In genomic region chr10:102451756-102452155, GRCm38 (mm10) we compare ENCODE assay signal across 9 mouse cellular contexts. TPM values are rescaled to one million over a fixed set of nuclear protein-coding genes. Genes with fewer than 3 reads are reported as not detected.
DNase-seq lines count a peak whose midpoint lies in the region; ATAC-seq and TF ChIP-seq lines count a peak whose summit lies in the region.
"Had no signal": no experiment of that assay in that cellular context is flagged by ENCODE, and none has a peak within 500 bp of the region (broad histone marks: within the 10 kb centered on the region; RNA-seq: fewer than 3 reads in every experiment).

No protein-coding gene starts in this region.

- H3K4me3 ChIP-seq in heart, embryonic 12.5 days, result no peak overlapping the region
- no peak overlapping the region for H3K4me3 ChIP-seq in bone marrow macrophage, adult 2 months (ENCODE audit: insufficient read depth, low read length)
- no peak overlapping the region for H3K4me3 ChIP-seq in kidney, embryonic 16.5 days (ENCODE audit: low read length)
- H3K4me3 ChIP-seq in testis, adult 2 months (ENCODE audit: control insufficient read depth, low read depth, low read length), result no peak overlapping the region
- H3K4me3 ChIP-seq: liver, embryonic 13.5 days had no signal

- DNase-seq in heart, adult 11 months, result peak; percentile 10
- peak; percentile 43 for DNase-seq in CD4-positive, CD25-positive, alpha-beta regulatory T cell, adult 2 months (ENCODE audit: low read depth, low spot score)
- DNase-seq in forelimb bud, embryonic 11.5 days (ENCODE audit: low read depth, low spot score), result peak; percentile 64
- peak; percentile 41 for DNase-seq in lung, postnatal 36 days
- DNase-seq: liver, embryonic 13.5 days had no signal

- no peak for TF ChIP-seq POLR2A in bone marrow macrophage, adult 2 months (IDR thresholded peaks at IDR 0.05; ENCODE audit: borderline replicate concordance, low read depth, low read length)
- no peak for TF ChIP-seq POLR2A in testis, adult 2 months (IDR thresholded peaks at IDR 0.05; ENCODE audit: control insufficient read depth, low read depth, low read length)

- H3K9me3 ChIP-seq in heart, embryonic 12.5 days (replicated peaks), result 0 out of 2 replicates have a peak, but pooled peaks cover 2% of the 10 kb centered on the region
- H3K9me3 ChIP-seq in kidney, embryonic 16.5 days (ENCODE audit: low read length), result no peaks in the 10 kb centered on the region
- H3K9me3 ChIP-seq: liver, embryonic 13.5 days had no signal

- no peaks in the 10 kb centered on the region for H3K36me3 ChIP-seq in heart, embryonic 12.5 days
- no peaks in the 10 kb centered on the region for H3K36me3 ChIP-seq in kidney, embryonic 16.5 days (ENCODE audit: insufficient read depth, low read length)
- H3K36me3 ChIP-seq in testis, adult 2 months (ENCODE audit: control insufficient read depth, insufficient read depth, low read length), result no peaks in the 10 kb centered on the region
- H3K36me3 ChIP-seq: liver, embryonic 13.5 days had no signal

- no peaks in the 10 kb centered on the region for H3K4me1 ChIP-seq in heart, embryonic 12.5 days (replicated peaks)
- no peaks in the 10 kb centered on the region for H3K4me1 ChIP-seq in bone marrow macrophage, adult 2 months (ENCODE audit: control insufficient read depth, insufficient read depth, low read length)
- H3K4me1 ChIP-seq in kidney, embryonic 16.5 days (ENCODE audit: insufficient read depth, low read length), result no peaks in the 10 kb centered on the region
- H3K4me1 ChIP-seq in testis, adult 2 months (ENCODE audit: control insufficient read depth, insufficient read depth, low read length), result no peaks in the 10 kb centered on the region
- H3K4me1 ChIP-seq: liver, embryonic 13.5 days had no signal

- WGBS in heart, embryonic 12.5 days, result 13% methylated on average over 7 of the region's 7 CpGs
- 10% methylated on average over 7 of the region's 7 CpGs for WGBS in kidney, embryonic 16.5 days

- H3K27me3 ChIP-seq in heart, embryonic 12.5 days (replicated peaks), result no peaks in the 10 kb centered on the region
- H3K27me3 ChIP-seq in kidney, embryonic 16.5 days (ENCODE audit: insufficient read depth, low read length), result no peaks in the 10 kb centered on the region
- no peaks in the 10 kb centered on the region for H3K27me3 ChIP-seq in testis, adult 2 months (ENCODE audit: control insufficient read depth, insufficient read depth, low read length)
- H3K27me3 ChIP-seq: liver, embryonic 13.5 days had no signal

- ATAC-seq in heart, embryonic 12.5 days (ENCODE audit: insufficient number of reproducible peaks, low FRiP score), result no peak
- peak; percentile 76 for ATAC-seq in kidney, embryonic 16.5 days (ENCODE audit: low FRiP score, low TSS enrichment)

- H3K9ac ChIP-seq in heart, embryonic 12.5 days, result no peak overlapping the region
- H3K9ac ChIP-seq in kidney, embryonic 16.5 days (replicated peaks; ENCODE audit: low read length), result no peak overlapping the region
- H3K9ac ChIP-seq: liver, embryonic 13.5 days had no signal

- peak; percentile 65 for TF ChIP-seq CTCF in bone marrow macrophage, adult 2 months (IDR thresholded peaks at IDR 0.05; ENCODE audit: low read depth, low read length)
- peak; percentile 59; the same call in 1 of the 2 replicates for TF ChIP-seq CTCF in testis, adult 2 months (IDR thresholded peaks at IDR 0.05; ENCODE audit: control insufficient read depth, insufficient read depth, insufficient replicate concordance, low read depth, low read length)

- no peak overlapping the region for H3K4me2 ChIP-seq in heart, embryonic 12.5 days
- no peak overlapping the region for H3K4me2 ChIP-seq in kidney, embryonic 16.5 days (replicated peaks; ENCODE audit: low read depth, low read length)
- H3K4me2 ChIP-seq: liver, embryonic 13.5 days had no signal

- H3K27ac ChIP-seq in heart, embryonic 12.5 days (ENCODE audit: poor library complexity, severe bottlenecking), result no peak overlapping the region
- no peak overlapping the region for H3K27ac ChIP-seq in bone marrow macrophage, adult 2 months (ENCODE audit: insufficient read depth, low read depth, low read length)
- no peak overlapping the region for H3K27ac ChIP-seq in kidney, embryonic 16.5 days (ENCODE audit: low read length)
- no peak overlapping the region for H3K27ac ChIP-seq in testis, adult 2 months (ENCODE audit: control insufficient read depth, insufficient read depth, low read depth, low read length)
- H3K27ac ChIP-seq: liver, embryonic 13.5 days had no signal

RNA-seq across cellular contexts. Expression of gene Nts, which starts 38.5 kb away (rescaled TPM):
- polyA plus RNA-seq in heart, embryonic 12.5 days (2016; fragmentation: Nextera tagmentation; extraction: Ambion mirVana), result 10.1 and 10.2 TPM in 2 replicates
- not detected in 2 replicates for polyA plus RNA-seq in bone marrow macrophage, adult 2 months (2012; ENCODE audit: insufficient read depth, insufficient read length, missing spikeins)
- polyA plus RNA-seq in kidney, embryonic 16.5 days (2015; fragmentation: Nextera tagmentation; extraction: Ambion mirVana), result 12.6 and 13.4 TPM in 2 replicates
- not detected in 2 replicates for polyA plus RNA-seq in testis, adult 2 months (2012; rRNA removed)
- polyA plus RNA-seq: liver, embryonic 13.5 days had no signal

Comparison
In these comparisons a context has a peak if more than half of its experiments do, and no peak if none do; other contexts are left out.
1. DNase-seq: peak in every context shown above with its lines; median percentile 64 in forelimb bud, embryonic 11.5 days; 43 in CD4-positive, CD25-positive, alpha-beta regulatory T cell, adult 2 months; 41 in lung, postnatal 36 days; 10 in heart, adult 11 months.